Comparison of ENCODE assay signal across 9 mouse cellular contexts in genomic region chr12:51188229-51188628, GRCm38 (mm10).
DNase-seq lines count a peak whose midpoint lies in the region; ATAC-seq and TF ChIP-seq lines count a peak whose summit lies in the region.
"Had no signal": no experiment of that assay in that cellular context is flagged by ENCODE, and none has a peak within 500 bp of the region (broad histone marks: within the 10 kb centered on the region; RNA-seq: fewer than 3 reads in every experiment).

No protein-coding gene starts in this region.

- H3K9me3 ChIP-seq in heart, embryonic 11.5 days (replicated peaks; ENCODE audit: control insufficient read depth, low read length): no peaks in the 10 kb centered on the region
- H3K9me3 ChIP-seq in CH12.LX (replicated peaks; ENCODE audit: low read length): no peaks in the 10 kb centered on the region
- no peaks in the 10 kb centered on the region for H3K9me3 ChIP-seq in neural tube, embryonic 15.5 days (replicated peaks)
- H3K9me3 ChIP-seq: midbrain, embryonic 12.5 days had no signal

- TF ChIP-seq RAD21 in CH12.LX (IDR thresholded peaks at IDR 0.05; ENCODE audit: low read depth, low read length): peak; percentile 83

- H3K79me2 ChIP-seq in CH12.LX (replicated peaks; ENCODE audit: control insufficient read depth, extremely low read depth, insufficient read depth, poor library complexity, severe bottlenecking): no peaks in the 10 kb centered on the region

- in situ Hi-C loops in CH12.LX (cut with MboI; ENCODE audit: low pct_ligation_motif_present, low pct_unique_long_range_greater_than_20kb, low sequenced_read_pairs): no loop called here

- dilution Hi-C loops in CH12.LX (cut with MboI; ENCODE audit: extremely low pct_ligation_motif_present, extremely low pct_unique_long_range_greater_than_20kb, low sequenced_read_pairs): no loop called here

- H3K9ac ChIP-seq in heart, embryonic 11.5 days (ENCODE audit: low read depth, low read length): no peak overlapping the region
- no peak overlapping the region for H3K9ac ChIP-seq in CH12.LX (ENCODE audit: insufficient read depth, low read depth)
- no peak overlapping the region for H3K9ac ChIP-seq in neural tube, embryonic 15.5 days (replicated peaks)
- H3K9ac ChIP-seq: midbrain, embryonic 12.5 days had no signal

- TF ChIP-seq EP300 in CH12.LX (IDR thresholded peaks at IDR 0.05; ENCODE audit: low read length): no peak

- H3K27ac ChIP-seq in heart, embryonic 11.5 days (ENCODE audit: low read depth, low read length): no peak overlapping the region
- H3K27ac ChIP-seq in CH12.LX (ENCODE audit: insufficient read depth, low read depth): no peak overlapping the region
- H3K27ac ChIP-seq in neural tube, embryonic 15.5 days (replicated peaks): no peak overlapping the region
- H3K27ac ChIP-seq: midbrain, embryonic 12.5 days had no signal

- no peak for ATAC-seq in heart, embryonic 11.5 days (replicated peaks; ENCODE audit: insufficient number of reproducible peaks, low FRiP score, low TSS enrichment)
- ATAC-seq in neural tube, embryonic 15.5 days (ENCODE audit: low FRiP score): peak; percentile 85

- no peak overlapping the region for H3K4me3 ChIP-seq in heart, embryonic 11.5 days (ENCODE audit: low read depth, low read length)
- no peak overlapping the region for H3K4me3 ChIP-seq in CH12.LX (replicated peaks in 1 of 3; ENCODE audit: low read depth in 2 of 3, low read length in 2 of 3, poor library complexity in 1 of 3)
- H3K4me3 ChIP-seq in neural tube, embryonic 15.5 days (replicated peaks): no peak overlapping the region
- H3K4me3 ChIP-seq: midbrain, embryonic 12.5 days had no signal

- no peaks in the 10 kb centered on the region for H3K4me1 ChIP-seq in heart, embryonic 11.5 days (ENCODE audit: control insufficient read depth, insufficient read depth, low read length)
- no peaks in the 10 kb centered on the region for H3K4me1 ChIP-seq in CH12.LX (ENCODE audit: control insufficient read depth in 1 of 2, insufficient read depth in 2 of 2)
- H3K4me1 ChIP-seq in neural tube, embryonic 15.5 days: no peaks in the 10 kb centered on the region

- no peak for TF ChIP-seq POLR2A in CH12.LX (IDR thresholded peaks at IDR 0.05; ENCODE audit: low read depth, low read length)

- H3K4me2 ChIP-seq in heart, embryonic 11.5 days: no peak overlapping the region
- no peak overlapping the region for H3K4me2 ChIP-seq in CH12.LX (ENCODE audit: insufficient read depth, low read depth, poor library complexity, severe bottlenecking)
- no peak overlapping the region for H3K4me2 ChIP-seq in neural tube, embryonic 15.5 days
- H3K4me2 ChIP-seq: midbrain, embryonic 12.5 days had no signal

- no peaks in the 10 kb centered on the region for H3K36me3 ChIP-seq in heart, embryonic 11.5 days (ENCODE audit: control insufficient read depth, insufficient read depth, low read length)
- H3K36me3 ChIP-seq in CH12.LX (replicated peaks in 1 of 2; ENCODE audit: control insufficient read depth in 1 of 2, insufficient read depth in 1 of 2, low read length in 1 of 2): no peaks in the 10 kb centered on the region
- no peaks in the 10 kb centered on the region for H3K36me3 ChIP-seq in neural tube, embryonic 15.5 days
- H3K36me3 ChIP-seq: midbrain, embryonic 12.5 days had no signal

- TF ChIP-seq CTCF in CH12.LX (conservative IDR thresholded peaks at IDR 0.05 in 1 of 2, IDR thresholded peaks at IDR 0.05 in 1 of 2; ENCODE audit: low read depth in 2 of 2, low read length in 2 of 2): peak in 1 of 2 experiments; percentile 72; a peak in 3 of 4 replicates

- H3K27me3 ChIP-seq in heart, embryonic 11.5 days (ENCODE audit: control insufficient read depth, insufficient read depth, low read length): no peaks in the 10 kb centered on the region
- H3K27me3 ChIP-seq in CH12.LX (replicated peaks): no peaks in the 10 kb centered on the region
- no peaks in the 10 kb centered on the region for H3K27me3 ChIP-seq in neural tube, embryonic 15.5 days (replicated peaks)
- H3K27me3 ChIP-seq: midbrain, embryonic 12.5 days had no signal

- peak; percentile 13 for DNase-seq in heart, postnatal 4 days
- DNase-seq in CH12.LX (ENCODE audit: extremely low read depth): peak; percentile 26
- peak; percentile 46 to 70 for DNase-seq in cerebellum, postnatal 14 days
- DNase-seq in induced T-regulatory cell, adult 2 months (ENCODE audit: low read depth): peak; percentile 2
- DNase-seq in adrenal gland, postnatal 10 days: no peak
- no peak for DNase-seq in adrenal gland, adult 18-20 months (ENCODE audit: low spot score in 2 of 2)

TF ChIP-seq in CH12.LX, 34 proteins besides CTCF, POLR2A, EP300 and RAD21:
- TF ChIP-seq RCOR1 (conservative IDR thresholded peaks at IDR 0.05; ENCODE audit: low read depth, low read length) (no peak), GABPA (IDR thresholded peaks at IDR 0.05; ENCODE audit: insufficient replicate concordance, low read depth, low read length) (no peak), USF1 (IDR thresholded peaks at IDR 0.05; ENCODE audit: low read depth, low read length) (no peak), SMC3 (IDR thresholded peaks at IDR 0.05; ENCODE audit: low read depth, low read length) (peak; percentile 47), POLR2AphosphoS2 (IDR thresholded peaks at IDR 0.05; ENCODE audit: low read depth, low read length) (no peak), MAX (IDR thresholded peaks at IDR 0.05; ENCODE audit: low read length) (no peak), JUND (conservative IDR thresholded peaks at IDR 0.05; ENCODE audit: low read depth, low read length) (no peak)

Comparison
In these comparisons a context has a peak if more than half of its experiments do, and no peak if none do; other contexts are left out.
1. DNase-seq: peak in heart, postnatal 4 days (single experiment), CH12.LX (single experiment), cerebellum, postnatal 14 days (2 of 2) and induced T-regulatory cell, adult 2 months (single experiment); none in adrenal gland, postnatal 10 days (single experiment) and adrenal gland, adult 18-20 months (0 of 2).